Comparison of ENCODE assay signal across 9 mouse cellular contexts in genomic region chr5:7345011-7345389, GRCm38 (mm10). TPM values are rescaled to one million over a fixed set of nuclear protein-coding genes. Genes with fewer than 3 reads are reported as not detected.
DNase-seq lines count a peak whose midpoint lies in the region; ATAC-seq and TF ChIP-seq lines count a peak whose summit lies in the region.
"Had no signal": no experiment of that assay in that cellular context is flagged by ENCODE, and none has a peak within 500 bp of the region (broad histone marks: within the 10 kb centered on the region; RNA-seq: fewer than 3 reads in every experiment).

No protein-coding gene starts in this region.

- H3K36me3 ChIP-seq in testis, adult 2 months (ENCODE audit: control insufficient read depth, insufficient read depth, low read length): no peaks in the 10 kb centered on the region
- no peaks in the 10 kb centered on the region for H3K36me3 ChIP-seq in liver, embryonic 12.5 days

- no peak overlapping the region for H3K9ac ChIP-seq in liver, embryonic 12.5 days

- no peak overlapping the region for H3K27ac ChIP-seq in gastrocnemius, adult 2 months
- no peak overlapping the region for H3K27ac ChIP-seq in testis, adult 2 months (ENCODE audit: control insufficient read depth, insufficient read depth, low read depth, low read length)
- H3K27ac ChIP-seq in liver, embryonic 12.5 days: no peak overlapping the region

- no peaks in the 10 kb centered on the region for H3K9me3 ChIP-seq in liver, embryonic 12.5 days (replicated peaks)

- H3K4me3 ChIP-seq in gastrocnemius, adult 2 months: peak overlapping the region; percentile 64
- H3K4me3 ChIP-seq in testis, adult 2 months (ENCODE audit: control insufficient read depth, low read depth, low read length): peak overlapping the region; percentile 19
- peak overlapping the region; percentile 52 for H3K4me3 ChIP-seq in liver, embryonic 12.5 days

- TF ChIP-seq POLR2A in testis, adult 2 months (IDR thresholded peaks at IDR 0.05; ENCODE audit: control insufficient read depth, low read depth, low read length): no peak

- H3K4me2 ChIP-seq in liver, embryonic 12.5 days: peak overlapping the region; percentile 64

- DNase-seq in gastrocnemius, adult 2 months: no peak
- no peak for DNase-seq in gastrocnemius, postnatal 25 days
- no peak for DNase-seq in testis, postnatal 10 days (ENCODE audit: low spot score)
- no peak for DNase-seq in adrenal gland, adult 18-20 months (ENCODE audit: low spot score in 2 of 2)
- DNase-seq in gastrocnemius, adult 18-20 months (ENCODE audit: low spot score): no peak
- no peak for DNase-seq in gastrocnemius, postnatal 14 days

- 3% methylated on average over 11 of the region's 11 CpGs for WGBS in liver, embryonic 12.5 days (ENCODE audit: insufficient replicate concordance)

- H3K4me1 ChIP-seq in testis, adult 2 months (ENCODE audit: control insufficient read depth, insufficient read depth, low read length): peaks cover 3% of the 10 kb centered on the region; the same call in 1 of the 2 replicates
- no peaks in the 10 kb centered on the region for H3K4me1 ChIP-seq in liver, embryonic 12.5 days

- no peak for TF ChIP-seq CTCF in gastrocnemius, adult 2 months (IDR thresholded peaks at IDR 0.05)
- TF ChIP-seq CTCF in testis, adult 2 months (IDR thresholded peaks at IDR 0.05; ENCODE audit: control insufficient read depth, insufficient read depth, insufficient replicate concordance, low read depth, low read length): no peak

- no peaks in the 10 kb centered on the region for H3K27me3 ChIP-seq in testis, adult 2 months (ENCODE audit: control insufficient read depth, insufficient read depth, low read length)
- H3K27me3 ChIP-seq in liver, embryonic 12.5 days (replicated peaks): peaks cover 16% of the 10 kb centered on the region

- no peak for ATAC-seq in liver, embryonic 12.5 days

- intact Hi-C loops in gastrocnemius, adult 2 months (cut with DNase I): no loop called here
- intact Hi-C loops in gastrocnemius, postnatal 14 days (cut with DNase I; ENCODE audit: low total_unique reads): no loop called here

RNA-seq across cellular contexts. Expression of gene Zfp804b, which starts 0.4 kb away (rescaled TPM):
- total RNA-seq in gastrocnemius, adult 2 months (2021): not detected
- total RNA-seq in gastrocnemius, postnatal 25 days (2021): not detected
- 0.05 TPM in 1 of 2 replicates, not detected in the other for polyA plus RNA-seq in testis, adult 2 months (2012; rRNA removed)
- 0.06 TPM in 1 of 2 replicates, not detected in the other for polyA plus RNA-seq in liver, embryonic 12.5 days (2016; fragmentation: Nextera tagmentation; extraction: Ambion mirVana)
- total RNA-seq in adrenal gland, adult 18-20 months (2021): under 1 TPM; 0.23 to 0.51 TPM
- under 1 TPM in 1 of 2 experiments, not detected in 1; 0.05 TPM for total RNA-seq in gastrocnemius, adult 18-20 months (2021)
- total RNA-seq in gastrocnemius, postnatal 14 days (2021): not detected
- polyA plus RNA-seq: C2C12 had no signal

RNA-seq across cellular contexts. Expression of gene Tex47, which starts 41.1 kb away (rescaled TPM):
- total RNA-seq in gastrocnemius, adult 2 months (2021): not detected
- total RNA-seq in gastrocnemius, postnatal 25 days (2021): not detected
- 48.7 and 66.4 TPM in 2 replicates for polyA plus RNA-seq in testis, adult 2 months (2012; rRNA removed)
- not detected in 2 replicates for polyA plus RNA-seq in liver, embryonic 12.5 days (2016; fragmentation: Nextera tagmentation; extraction: Ambion mirVana)
- not detected for total RNA-seq in adrenal gland, adult 18-20 months (2021)
- not detected for total RNA-seq in gastrocnemius, adult 18-20 months (2021)
- not detected for total RNA-seq in gastrocnemius, postnatal 14 days (2021)
- polyA plus RNA-seq: C2C12 had no signal
